Mouse (Mus musculus): Measurements from ENCODE around the gene Slc4a1. TPM values are rescaled to one million over a fixed set of nuclear protein-coding genes. Genes with fewer than 3 reads are reported as not detected.
"Not testable (repeated sequence)": the region's sequence is repeated elsewhere in the genome, so short reads cannot be mapped to it uniquely, and the experiment has no call there.

Slc4a1 gene
- polyA plus RNA-seq, 1 experiment from 2014 or later: 22.6 TPM

DNA sequence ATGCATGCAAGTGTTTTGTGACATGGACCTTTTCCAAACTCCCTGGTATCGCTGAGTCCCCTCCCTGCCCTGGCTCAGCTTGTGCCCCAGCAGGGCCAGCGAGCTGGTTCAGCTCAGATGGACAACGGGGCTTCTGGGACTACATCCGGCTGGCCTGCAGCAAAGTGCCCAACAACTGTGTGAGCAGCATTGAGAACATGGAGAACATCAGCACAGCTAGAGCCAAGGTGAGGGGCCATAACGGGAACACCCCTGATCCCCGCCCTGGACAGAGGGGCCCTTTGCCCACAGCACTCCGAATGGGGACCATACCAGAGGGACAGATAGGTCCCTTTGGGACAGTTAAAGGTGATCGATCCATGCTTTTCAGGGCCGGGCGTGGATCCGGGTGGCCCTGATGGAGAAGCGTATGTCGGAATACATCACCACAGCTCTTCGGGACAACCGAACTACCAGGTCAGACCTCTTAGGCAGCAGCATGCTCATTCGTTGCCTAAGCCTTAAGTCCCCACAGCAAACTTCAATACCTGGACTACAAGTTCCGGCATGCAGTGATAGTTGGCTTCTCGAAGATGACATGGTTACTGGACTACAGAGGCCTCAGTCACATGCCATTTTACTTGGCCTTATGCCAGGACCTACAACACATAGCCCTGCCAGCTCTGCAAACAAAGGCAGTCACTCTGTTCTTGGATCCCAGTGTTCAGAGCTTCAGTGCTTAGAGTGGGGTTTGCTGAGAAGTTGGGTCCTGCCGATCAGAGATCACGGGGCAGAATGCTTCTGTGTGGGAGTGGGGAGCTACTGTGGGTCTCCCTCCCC lies 32.2 kb upstream of the Slc4a1 start:
- no peak overlapping the region for H3K9ac ChIP-seq (replicated peaks)
- H3K4me2 ChIP-seq: no peak overlapping the region
- peaks cover 15% of the 10 kb centered on the region for H3K36me3 ChIP-seq
- H3K27ac ChIP-seq: no peak overlapping the region
- peaks cover 29% of the 10 kb centered on the region for H3K4me1 ChIP-seq (replicated peaks)
- no peak for ATAC-seq (ENCODE audit: insufficient number of reproducible peaks, insufficient read depth, low FRiP score, low TSS enrichment, low read depth)
- peaks cover 86% of the 10 kb centered on the region for H3K27me3 ChIP-seq
- WGBS: 80% methylated on average over 20 of the region's 20 CpGs
- no peak overlapping the region for H3K4me3 ChIP-seq (replicated peaks)
- no peaks in the 10 kb centered on the region for H3K9me3 ChIP-seq

DNA sequence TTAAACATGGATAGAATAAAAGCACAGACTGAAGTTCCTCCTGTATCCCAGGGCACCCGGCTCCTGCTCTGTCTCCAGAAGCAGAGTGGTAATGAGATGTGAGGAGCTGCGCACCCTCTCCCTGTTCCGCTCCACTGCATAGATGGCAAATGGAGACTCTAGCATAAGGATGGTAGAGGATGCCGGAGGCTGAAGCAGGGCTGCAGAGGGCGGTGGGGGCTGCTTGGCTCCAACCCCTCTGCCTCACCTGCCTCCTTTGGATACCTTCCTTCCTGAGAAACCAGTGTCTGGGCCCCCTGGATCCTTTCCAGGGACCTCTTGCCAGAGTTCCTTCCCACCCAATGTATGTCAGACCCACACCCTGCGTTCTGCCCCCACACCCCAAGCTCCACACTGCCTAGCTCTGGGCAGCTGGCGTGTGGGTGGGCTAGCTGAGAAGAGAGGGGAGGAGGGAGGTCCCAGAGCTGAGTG lies 30.7 kb upstream of the Slc4a1 start:
- WGBS: 82% methylated on average over 7 of the region's 7 CpGs

DNA sequence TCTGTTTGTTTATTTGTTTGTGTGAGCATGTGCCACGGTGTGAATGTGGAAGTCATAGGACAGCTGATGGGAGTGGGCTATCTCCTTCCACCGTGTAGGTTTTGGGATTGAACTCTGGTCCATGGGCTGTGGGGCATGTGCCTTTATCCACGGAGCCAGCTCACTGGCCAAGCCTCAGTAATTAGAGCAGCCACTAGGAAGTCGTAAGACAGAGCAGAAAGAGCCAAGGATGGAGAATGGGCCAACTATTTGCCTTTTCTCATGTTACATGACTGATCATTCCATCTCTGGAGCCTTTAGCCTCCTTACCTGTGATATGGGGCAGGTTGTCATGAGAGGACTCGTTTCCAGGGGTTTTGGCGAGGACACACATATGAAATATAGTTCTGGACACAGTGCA lies 30.3 kb upstream of the Slc4a1 start:
- no peaks in the 10 kb centered on the region for H3K36me3 ChIP-seq
- H3K4me2 ChIP-seq: no peak overlapping the region
- ATAC-seq (ENCODE audit: insufficient number of reproducible peaks, insufficient read depth, low FRiP score, low TSS enrichment, low read depth): no peak
- no peak overlapping the region for H3K27ac ChIP-seq
- H3K4me1 ChIP-seq (replicated peaks): peaks cover 36% of the 10 kb centered on the region
- H3K9me3 ChIP-seq: no peaks in the 10 kb centered on the region
- no peak overlapping the region for H3K4me3 ChIP-seq (replicated peaks)
- peaks cover 80% of the 10 kb centered on the region for H3K27me3 ChIP-seq
- no peak overlapping the region for H3K9ac ChIP-seq (replicated peaks)
- 56% methylated on average over 6 of the region's 6 CpGs for WGBS

More for the DNA sequence above, 30.7 kb upstream of the Slc4a1 start:
- Histone ChIP-seq H3K9ac (replicated peaks) (no peak overlapping the region), H3K27ac (no peak overlapping the region), H3K4me3 (replicated peaks) (no peak overlapping the region), H3K36me3 (0 out of 2 replicates have a peak, but pooled peaks cover under 1% of the 10 kb centered on the region), H3K27me3 (peaks cover 85% of the 10 kb centered on the region), H3K9me3 (no peaks in the 10 kb centered on the region), H3K4me2 (no peak overlapping the region), H3K4me1 (replicated peaks) (peaks cover 36% of the 10 kb centered on the region)
- ATAC-seq (ENCODE audit: insufficient number of reproducible peaks, insufficient read depth, low FRiP score, low TSS enrichment, low read depth): no peak

DNA sequence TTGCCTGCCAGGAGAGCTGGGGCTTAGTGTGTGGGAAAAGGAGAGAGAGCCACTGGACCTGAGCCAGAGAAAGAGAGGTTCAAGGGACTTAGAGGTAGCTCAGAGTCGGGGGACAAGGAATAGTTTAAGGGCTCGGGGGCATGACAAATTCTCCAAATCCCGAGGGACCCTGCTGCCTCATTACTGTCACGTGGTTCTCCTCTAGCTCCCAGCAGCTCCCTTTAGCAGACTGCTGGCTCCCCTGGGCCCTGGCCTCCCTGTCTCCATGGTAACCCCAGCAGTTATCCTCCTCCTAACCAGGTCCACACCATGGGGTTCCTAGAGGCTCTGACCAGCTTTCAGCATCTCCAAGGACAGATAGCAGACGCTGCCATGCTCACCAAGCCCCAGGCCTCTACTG lies 29.2 kb upstream of the Slc4a1 start:
- Histone ChIP-seq H3K27ac (no peak overlapping the region), H3K36me3 (no peaks in the 10 kb centered on the region), H3K9me3 (no peaks in the 10 kb centered on the region), H3K4me3 (replicated peaks) (no peak overlapping the region), H3K9ac (replicated peaks) (no peak overlapping the region), H3K4me1 (replicated peaks) (peaks cover 36% of the 10 kb centered on the region), H3K4me2 (no peak overlapping the region), H3K27me3 (peaks cover 70% of the 10 kb centered on the region)
- WGBS: 5% methylated on average over 5 of the region's 5 CpGs
- no peak for ATAC-seq (ENCODE audit: insufficient number of reproducible peaks, insufficient read depth, low FRiP score, low TSS enrichment, low read depth)

DNA sequence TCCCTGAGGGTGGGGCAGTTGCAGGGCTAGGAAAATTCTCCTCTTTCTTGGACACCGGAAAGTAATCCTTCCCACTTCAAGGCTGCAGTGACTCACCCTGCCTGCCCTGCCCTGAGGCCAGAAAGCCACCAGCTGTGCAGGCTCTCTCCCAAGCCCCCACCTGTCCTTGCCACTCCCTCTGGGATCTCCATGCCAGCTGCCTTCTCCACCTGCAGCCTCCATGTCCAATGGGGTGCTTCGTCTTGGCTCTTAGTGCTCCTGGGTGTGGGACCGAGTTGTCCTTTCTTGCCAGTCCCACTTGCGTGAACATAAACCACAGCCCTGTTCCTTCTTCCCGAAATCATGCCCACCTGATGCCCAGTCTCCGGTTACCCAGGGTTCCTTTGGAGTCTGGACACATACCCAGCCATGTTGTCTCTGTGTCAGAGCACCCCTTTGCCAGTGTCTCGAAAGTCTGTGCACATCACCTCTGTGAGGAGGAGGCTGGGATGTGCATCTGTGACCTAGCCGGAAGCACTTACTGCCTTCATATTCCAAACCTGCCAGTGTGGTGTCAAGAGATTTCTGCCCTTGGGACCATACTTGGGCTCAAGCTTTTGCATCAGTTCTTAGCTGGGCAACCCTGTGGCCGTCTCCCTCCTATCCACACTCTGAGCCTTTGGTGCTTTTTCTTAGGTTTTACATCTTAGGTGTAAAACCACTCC lies 28.6 kb upstream of the Slc4a1 start:
- H3K4me1 ChIP-seq (replicated peaks): peaks cover 29% of the 10 kb centered on the region
- no peak overlapping the region for H3K4me3 ChIP-seq (replicated peaks)
- H3K27ac ChIP-seq: no peak overlapping the region
- 77% methylated on average over 9 of the region's 9 CpGs for WGBS
- H3K4me2 ChIP-seq: peak overlapping the region; percentile 90; the same call in 1 of the 2 replicates
- H3K36me3 ChIP-seq: no peaks in the 10 kb centered on the region
- H3K27me3 ChIP-seq: peaks cover 63% of the 10 kb centered on the region
- no peak for ATAC-seq (ENCODE audit: insufficient number of reproducible peaks, insufficient read depth, low FRiP score, low TSS enrichment, low read depth)
- no peaks in the 10 kb centered on the region for H3K9me3 ChIP-seq
- H3K9ac ChIP-seq (replicated peaks): no peak overlapping the region

DNA sequence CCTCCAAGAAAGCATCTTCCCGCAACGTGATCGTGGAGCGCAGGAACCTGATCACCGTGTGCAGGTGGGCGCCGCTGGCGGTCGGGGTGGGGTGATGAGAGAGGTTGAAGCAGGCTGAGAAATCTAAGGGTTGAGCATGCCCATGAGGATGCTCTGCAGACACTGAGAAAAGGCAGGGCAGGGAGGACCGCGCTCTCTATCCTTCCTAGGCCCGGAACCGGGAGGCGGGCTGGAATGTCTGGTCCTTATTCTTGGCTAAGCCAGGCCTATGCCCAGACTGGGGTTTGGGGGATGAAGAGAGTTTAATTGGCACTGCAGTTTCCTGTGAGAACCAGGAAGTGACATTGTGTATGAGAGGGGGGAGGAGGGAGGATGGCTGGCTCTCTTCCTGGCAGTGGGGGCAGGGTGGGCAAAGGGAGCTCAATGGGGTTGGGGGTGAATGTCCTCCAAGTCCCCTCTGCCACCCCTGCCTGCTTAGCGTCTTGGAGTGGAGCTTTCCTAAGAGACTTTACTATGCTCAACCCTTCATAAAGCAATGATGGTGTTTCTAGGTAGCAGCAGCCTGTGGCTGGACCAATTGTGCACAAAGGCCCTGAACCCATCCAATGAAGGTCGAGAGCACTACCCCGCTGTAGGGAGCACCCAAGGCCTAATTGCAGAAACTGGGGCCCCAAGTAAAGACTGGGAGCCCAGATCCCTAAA lies 27.9 kb upstream of the Slc4a1 start:
- 7% methylated on average over 17 of the region's 17 CpGs for WGBS
- no peak for ATAC-seq (ENCODE audit: insufficient number of reproducible peaks, insufficient read depth, low FRiP score, low TSS enrichment, low read depth)
- Histone ChIP-seq H3K4me2 (peak overlapping the region; percentile 90), H3K27me3 (peaks cover 56% of the 10 kb centered on the region), H3K27ac (no peak overlapping the region), H3K4me3 (replicated peaks) (peak overlapping the region; percentile 44), H3K4me1 (replicated peaks) (peaks cover 26% of the 10 kb centered on the region), H3K9ac (replicated peaks) (peak overlapping the region; percentile 40; the same call in 1 of the 2 replicates), H3K36me3 (no peaks in the 10 kb centered on the region), H3K9me3 (no peaks in the 10 kb centered on the region)

DNA sequence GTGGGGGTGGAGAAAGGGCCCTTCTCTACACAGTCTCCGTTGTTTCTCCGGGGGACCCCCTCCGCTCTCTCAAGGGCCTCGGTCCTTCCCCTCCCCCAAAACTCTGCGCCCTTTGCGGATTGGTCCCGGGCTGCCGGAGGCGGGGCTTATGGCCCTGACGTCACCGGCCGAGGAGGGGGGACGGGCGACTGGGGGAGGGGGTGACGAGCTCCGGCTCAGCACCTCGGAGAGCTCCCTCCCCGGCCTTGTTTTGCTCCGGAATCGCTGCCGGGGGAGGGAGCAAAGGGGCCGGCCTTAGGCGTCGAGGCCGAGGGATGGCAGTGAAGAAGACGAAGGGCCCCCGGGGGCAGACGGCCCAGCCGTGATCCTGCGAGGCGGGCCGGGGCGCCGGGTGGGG lies 27.2 kb upstream of the Slc4a1 start, which contains the start of gene Rundc3a:
Rundc3a (plus strand) TSS at position 166 of the 397 bp plus-strand sequence.
- no peak within 1 kb of the TSS for H3K27ac ChIP-seq
- peak; percentile 86 for ATAC-seq (ENCODE audit: insufficient number of reproducible peaks, insufficient read depth, low FRiP score, low TSS enrichment, low read depth)
- H3K27me3 ChIP-seq: peaks cover 50% of the 10 kb centered on the region
- under 1% methylated on average over 28 of the region's 34 CpGs for WGBS
- H3K4me3 ChIP-seq (replicated peaks): peak within 1 kb of the TSS; percentile 44
- peaks cover 26% of the 10 kb centered on the region for H3K4me1 ChIP-seq (replicated peaks)
- H3K4me2 ChIP-seq: peak within 1 kb of the TSS; percentile 90
- H3K9ac ChIP-seq (replicated peaks): peak within 1 kb of the TSS; percentile 40
- no peaks in the 10 kb centered on the region for H3K9me3 ChIP-seq
- no peaks in the 10 kb centered on the region for H3K36me3 ChIP-seq

DNA sequence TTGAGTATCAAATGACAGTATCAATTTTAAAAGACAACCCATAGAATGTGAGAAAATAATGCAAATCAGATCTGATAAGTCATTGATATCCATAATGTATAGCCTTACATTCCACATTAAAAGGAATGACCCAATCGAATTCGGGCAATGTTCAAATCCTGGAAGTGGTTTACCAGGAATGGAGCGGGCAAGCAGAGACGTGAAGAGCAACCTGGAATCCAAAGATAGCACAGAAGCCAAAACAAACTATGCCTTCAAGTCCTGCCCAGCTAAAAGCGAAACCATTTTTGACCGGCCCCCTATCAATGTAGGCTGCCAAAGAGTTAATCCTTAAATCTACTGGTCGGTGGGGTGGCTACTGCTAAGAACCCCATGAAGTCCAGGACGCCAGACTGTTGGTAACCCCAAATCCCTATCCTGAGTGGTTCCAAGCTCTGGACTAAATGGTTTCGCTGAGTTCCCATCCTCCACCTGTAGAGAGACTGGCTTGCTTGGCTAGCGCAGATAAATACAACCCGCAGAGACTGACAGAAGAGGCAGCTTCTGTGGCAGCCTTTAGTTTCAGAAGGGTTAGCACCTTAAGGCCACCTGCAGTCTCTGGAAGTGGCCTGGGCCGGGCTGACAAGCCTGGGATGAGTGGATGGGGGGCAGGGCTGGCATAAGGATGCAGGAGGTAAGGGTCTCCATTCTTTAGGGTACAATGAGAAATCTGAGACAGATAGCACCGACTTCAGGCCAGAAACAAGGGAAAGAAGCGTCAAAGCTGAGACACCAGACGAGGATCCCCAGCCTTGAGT lies 26.6 kb upstream of the Slc4a1 start:
- Histone ChIP-seq H3K4me1 (replicated peaks) (peaks cover 26% of the 10 kb centered on the region), H3K9ac (replicated peaks) (peak overlapping the region; percentile 40; the same call in 1 of the 2 replicates), H3K9me3 (no peaks in the 10 kb centered on the region), H3K36me3 (no peaks in the 10 kb centered on the region), H3K4me2 (peak overlapping the region; percentile 90), H3K27me3 (peaks cover 44% of the 10 kb centered on the region), H3K4me3 (replicated peaks) (peak overlapping the region; percentile 44), H3K27ac (no peak overlapping the region)
- ATAC-seq (ENCODE audit: insufficient number of reproducible peaks, insufficient read depth, low FRiP score, low TSS enrichment, low read depth): 0 out of 2 replicates have a peak, but pooled peaks have one; percentile 12
- 19% methylated on average over 15 of the region's 15 CpGs for WGBS

DNA sequence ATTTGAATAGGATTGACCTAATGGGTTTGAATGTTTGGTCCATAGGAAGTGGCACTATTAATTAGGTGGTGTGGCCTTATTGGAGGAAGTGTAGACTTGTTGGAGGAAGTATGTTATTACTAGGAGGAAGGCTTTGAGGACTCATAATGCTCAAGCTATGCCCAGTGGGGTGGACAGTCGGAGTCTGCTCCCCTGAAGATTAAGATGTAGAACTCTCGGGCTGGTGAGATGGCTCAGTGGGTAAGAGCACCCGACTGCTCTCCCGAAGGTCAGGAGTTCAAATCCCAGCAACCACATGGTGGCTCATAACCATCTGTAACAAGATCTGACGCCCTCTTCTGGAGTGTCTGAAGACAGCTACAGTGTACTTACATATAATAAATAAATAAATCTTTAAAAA lies 23.4 kb upstream of the Slc4a1 start:
- H3K9ac ChIP-seq (replicated peaks); H3K36me3 ChIP-seq; H3K9me3 ChIP-seq; H3K4me3 ChIP-seq (replicated peaks); ATAC-seq (ENCODE audit: insufficient number of reproducible peaks, insufficient read depth, low FRiP score, low TSS enrichment, low read depth); H3K4me2 ChIP-seq; H3K27ac ChIP-seq: not testable (repeated sequence)
- WGBS: 97% methylated on average over 4 of the region's 5 CpGs
- peaks cover 19% of the 10 kb centered on the region for H3K4me1 ChIP-seq (replicated peaks)
- H3K27me3 ChIP-seq: peaks cover 17% of the 10 kb centered on the region

DNA sequence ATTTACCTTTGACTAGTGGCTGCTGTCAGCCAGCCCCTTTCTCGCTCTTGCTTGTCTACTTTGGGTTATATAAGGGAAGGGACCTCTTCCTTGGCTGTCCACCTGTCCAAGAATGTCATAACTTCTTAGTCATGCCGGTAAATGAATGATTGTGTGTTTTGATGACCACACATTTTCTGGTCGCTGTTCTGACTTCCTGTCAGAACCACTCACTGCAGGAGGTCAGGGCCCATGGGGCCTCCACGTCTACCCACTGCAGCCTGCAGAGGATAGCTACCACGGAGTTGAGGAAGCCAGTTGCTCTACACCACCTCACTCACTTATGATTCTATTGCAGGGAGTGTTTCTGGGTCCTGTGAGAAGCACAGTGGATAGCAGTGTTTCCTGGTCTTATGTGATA lies 20.1 kb upstream of the Slc4a1 start:
- Histone ChIP-seq H3K9me3 (no peaks in the 10 kb centered on the region), H3K27ac (no peak overlapping the region), H3K27me3 (0 out of 2 replicates have a peak, but pooled peaks cover 5% of the 10 kb centered on the region), H3K9ac (replicated peaks) (no peak overlapping the region), H3K4me2 (no peak overlapping the region), H3K36me3 (no peaks in the 10 kb centered on the region), H3K4me3 (replicated peaks) (no peak overlapping the region), H3K4me1 (replicated peaks) (no peaks in the 10 kb centered on the region)
- ATAC-seq (ENCODE audit: insufficient number of reproducible peaks, insufficient read depth, low FRiP score, low TSS enrichment, low read depth): no peak
- 65% methylated on average over 5 of the region's 5 CpGs for WGBS
